Mouse (Mus musculus): ENCODE results near the gene Fam20c.
A peak's percentile ranks its signal among the peaks of the same experiment; 100 is the strongest.

Fam20c gene

DNA sequence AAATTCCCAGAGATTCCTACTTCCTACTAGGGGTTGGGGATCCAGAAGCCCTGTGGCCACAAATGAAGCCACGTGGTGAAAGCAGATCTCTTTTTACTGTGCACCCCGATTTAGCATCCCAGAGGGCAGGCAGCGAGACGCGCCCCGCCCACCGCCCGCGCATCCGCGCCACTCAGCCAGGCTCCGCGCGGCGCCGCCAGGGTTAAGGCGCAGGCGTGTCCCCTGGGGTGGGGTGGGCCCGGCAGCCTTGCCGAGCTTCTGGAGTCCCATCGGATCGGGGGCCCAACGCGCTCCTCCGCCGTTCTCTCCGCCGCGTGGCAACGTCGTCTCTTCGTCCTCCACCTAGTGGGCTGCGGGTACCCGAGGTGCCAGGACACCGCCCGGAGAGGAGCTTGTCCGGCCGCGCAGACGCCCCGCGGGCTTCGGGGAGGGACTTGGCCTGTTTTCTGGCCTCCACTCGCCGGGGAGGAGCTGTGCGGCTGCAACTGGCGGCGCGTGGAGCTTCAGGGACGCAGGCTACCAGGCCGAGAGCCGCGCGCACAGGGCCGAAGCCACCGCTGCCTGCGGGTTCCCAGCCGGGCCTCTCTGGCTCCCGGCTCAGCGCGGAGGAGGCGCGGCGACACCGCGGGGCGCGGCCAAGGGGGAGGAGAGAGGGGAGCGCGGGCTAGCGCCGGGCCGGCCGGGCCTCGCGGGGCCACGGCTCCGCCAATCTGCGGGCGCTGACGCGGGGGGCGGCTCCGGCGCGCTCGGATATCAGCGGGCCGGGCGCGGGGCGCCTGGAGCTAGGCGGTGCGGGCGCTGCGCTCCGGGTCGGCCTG is at the start of gene Fam20c:
TSS of gene Fam20c (plus strand) at position 212 of the 818 bp plus-strand sequence.
- peak; percentile 60 for DNase-seq (ENCODE audit: low read depth, low spot score)

DNA sequence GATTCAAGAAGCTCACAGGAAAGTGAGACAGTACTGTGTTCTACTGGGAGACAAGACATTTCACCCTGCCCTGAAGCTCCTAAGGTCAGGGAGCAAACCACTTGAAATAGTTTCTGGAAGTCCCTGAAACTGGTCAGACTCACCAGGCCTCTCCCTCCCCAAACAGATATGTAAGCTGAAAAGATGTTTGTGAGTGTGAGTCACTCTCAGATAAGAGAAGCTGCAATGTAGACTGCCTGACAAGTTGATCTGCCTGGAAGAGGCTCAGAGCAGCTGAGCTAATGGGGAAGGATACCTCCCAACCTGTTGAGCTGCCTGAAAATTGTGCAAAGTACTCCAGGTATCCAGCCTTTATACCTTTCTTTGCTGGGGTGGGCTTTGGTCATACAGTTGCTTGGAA is 46.9 kb upstream of the Fam20c start:
- DNase-seq (ENCODE audit: low read depth, low spot score) = no peak

DNA sequence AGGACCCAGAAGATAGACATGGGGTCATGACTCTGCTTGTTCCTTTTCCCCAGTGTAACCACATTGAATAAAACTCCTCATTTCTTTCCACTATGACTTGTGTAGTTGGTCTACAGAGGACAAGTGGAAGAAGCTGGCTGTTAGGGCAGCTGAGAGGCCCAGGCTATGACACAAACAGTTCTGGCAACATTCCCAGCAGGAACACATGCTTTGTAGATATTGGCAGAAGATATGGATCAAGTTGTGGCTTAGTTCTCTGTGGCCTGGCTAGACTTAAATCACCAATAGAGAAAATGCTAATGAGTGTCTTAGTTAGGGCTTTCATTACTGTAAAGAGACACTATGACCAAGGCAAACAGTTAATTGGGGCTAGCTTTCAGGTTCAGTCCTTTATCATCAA is 45.7 kb upstream of the Fam20c start:
- no peak for DNase-seq (ENCODE audit: low read depth, low spot score)

DNA sequence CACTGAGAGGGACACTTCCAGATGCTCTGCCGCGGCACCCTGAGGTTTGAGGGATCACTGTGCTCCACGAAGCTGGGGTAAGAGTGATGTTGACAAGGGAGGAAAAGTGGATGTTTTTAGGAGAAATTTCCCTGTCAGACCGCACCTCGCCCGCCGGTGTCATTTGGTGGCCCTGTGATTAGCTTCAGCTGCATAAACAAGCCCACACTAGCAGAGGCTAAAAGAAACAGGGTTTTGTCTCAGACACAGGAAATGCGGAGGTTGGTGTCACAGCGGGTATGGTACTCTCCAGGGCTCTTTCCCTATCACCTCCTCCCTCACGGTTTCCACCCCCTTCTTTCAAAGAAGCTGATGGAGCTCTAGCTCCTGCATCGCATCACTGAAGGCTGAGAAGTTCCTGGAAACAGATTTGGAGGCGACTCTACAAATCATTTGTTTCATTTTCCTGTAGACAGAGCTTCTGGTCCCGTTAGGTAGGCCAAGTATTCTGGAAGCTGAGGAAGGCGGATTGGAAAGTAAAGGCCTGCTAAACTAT is 38.7 kb upstream of the Fam20c start:
- no peak for DNase-seq (ENCODE audit: low read depth, low spot score)

DNA sequence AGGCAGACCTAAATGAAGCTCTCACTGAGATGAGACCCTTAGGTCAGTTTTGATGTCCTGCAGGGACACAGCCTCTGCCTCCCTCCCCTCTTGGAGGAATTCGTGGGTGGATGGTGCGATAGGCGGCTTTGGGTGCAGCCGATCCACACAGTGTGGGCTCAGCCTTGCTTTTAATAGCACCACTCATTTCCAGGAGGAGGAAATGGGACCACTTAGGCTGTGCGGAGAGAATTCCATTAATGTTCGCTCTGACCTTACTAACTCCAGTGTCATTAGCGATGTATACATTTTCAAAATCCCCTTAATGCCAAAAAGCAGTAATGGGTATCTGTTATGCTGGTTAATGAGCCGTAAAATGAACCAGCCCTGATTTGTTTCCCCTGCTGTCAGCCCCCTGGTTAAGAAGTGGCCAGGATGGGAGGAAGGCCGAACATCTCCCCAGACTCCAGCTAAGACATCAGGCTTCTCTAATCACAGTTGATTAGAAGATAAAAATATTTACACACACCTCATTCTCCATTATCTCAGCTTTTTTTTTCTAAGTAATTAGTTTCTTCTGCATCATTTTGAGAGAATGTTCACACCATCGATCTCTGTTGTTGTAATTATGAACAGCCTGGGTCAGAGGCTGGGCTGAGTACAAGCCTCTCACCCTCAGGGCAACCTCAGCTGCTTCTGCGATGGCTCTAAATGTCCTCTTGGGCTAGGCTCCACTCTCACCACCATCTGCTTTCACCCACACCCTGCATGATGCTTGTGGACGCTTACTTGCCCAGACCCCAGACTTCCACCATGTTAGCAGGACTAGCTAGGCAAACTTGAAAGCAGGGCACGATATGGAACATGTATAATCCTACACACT is 33.8 kb upstream of the Fam20c start:
- no peak for DNase-seq (ENCODE audit: low read depth, low spot score)

DNA sequence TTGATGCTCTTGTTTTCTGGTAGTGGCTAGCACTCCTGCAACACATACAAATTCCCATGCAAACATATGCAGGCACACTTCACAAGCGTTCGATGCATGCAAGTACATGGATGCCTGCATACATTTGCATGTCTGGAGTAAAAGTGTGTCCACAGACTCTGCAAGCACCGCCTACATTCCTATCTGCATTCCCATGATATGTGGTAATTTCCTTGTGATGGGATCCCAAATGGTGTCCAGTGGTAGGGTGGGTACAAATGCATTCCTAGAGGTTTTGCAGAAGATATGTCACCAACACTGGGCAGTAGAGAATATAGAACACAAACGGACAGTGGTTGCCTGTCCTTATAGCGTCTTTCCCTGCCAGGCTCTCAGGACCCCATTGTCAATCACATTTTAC is 29.9 kb upstream of the Fam20c start:
- no peak for DNase-seq (ENCODE audit: low read depth, low spot score)

DNA sequence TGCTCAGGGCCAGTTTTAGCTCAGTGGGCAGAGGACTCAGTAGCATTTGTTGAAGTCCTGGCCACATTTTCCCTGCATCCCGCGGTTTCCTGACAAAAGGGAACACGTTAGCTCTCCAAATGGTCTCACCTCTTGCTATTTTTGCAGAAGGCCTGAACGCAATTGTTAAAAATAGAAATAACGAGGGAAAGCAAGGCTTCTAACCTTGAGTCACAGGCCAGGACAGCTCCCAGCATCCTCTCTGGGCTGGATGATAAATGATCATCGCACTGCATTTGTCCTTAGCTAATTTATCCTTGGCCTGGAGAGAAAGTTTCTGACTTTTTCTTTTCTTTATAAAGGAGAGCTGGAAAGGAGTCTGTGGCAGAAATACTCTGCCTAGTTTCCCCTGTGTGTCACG is 29.2 kb upstream of the Fam20c start:
- no peak for DNase-seq (ENCODE audit: low read depth, low spot score)

DNA sequence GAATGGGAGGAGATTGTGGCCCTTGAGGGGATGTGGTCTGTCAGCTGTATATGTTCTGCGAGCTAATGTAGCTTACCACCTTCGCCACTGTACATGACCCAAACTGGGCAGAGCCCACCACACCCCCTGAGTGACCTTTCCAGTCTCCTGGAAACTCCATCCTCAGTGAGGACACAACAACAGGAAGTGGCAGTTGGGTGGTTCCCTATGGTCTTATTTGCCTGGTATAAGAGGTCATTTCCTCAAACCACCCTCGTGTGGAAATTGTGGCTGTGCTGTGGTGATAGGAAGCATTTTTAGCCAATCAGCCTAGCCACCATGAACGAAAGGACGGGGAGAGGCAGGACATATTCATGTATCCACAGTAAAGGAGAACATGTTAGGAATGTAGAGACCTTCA is 23.5 kb upstream of the Fam20c start:
- no peak for DNase-seq (ENCODE audit: low read depth, low spot score)

DNA sequence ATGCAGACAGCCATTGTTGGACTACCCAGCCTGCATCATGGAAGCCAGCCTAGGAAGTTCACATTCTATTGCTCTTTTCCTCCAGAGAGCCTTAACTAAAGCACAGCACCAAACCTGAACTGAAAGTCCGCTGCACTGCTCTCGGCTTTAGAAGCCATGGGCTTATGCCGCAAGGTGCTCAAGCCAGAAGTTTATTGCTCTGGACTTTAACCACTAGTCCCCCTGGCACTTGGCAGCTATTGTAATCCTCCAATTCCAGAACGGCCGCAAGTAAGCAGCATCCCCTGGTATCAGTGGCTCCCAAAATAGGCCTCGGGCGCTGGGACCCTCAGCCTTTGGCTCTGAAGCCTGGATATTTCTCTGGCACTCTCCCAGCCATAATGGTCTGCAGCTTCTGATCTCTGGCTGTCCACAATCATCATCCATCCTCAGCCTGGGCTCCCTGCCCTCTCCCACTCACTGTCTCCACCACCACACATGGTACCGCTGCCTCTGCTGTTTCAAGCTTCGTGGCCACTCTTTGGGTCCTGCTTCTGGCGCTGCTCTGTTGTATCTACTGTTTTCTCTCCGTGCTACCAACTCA is 20.9 kb upstream of the Fam20c start:
- DNase-seq (ENCODE audit: low read depth, low spot score) = no peak

DNA sequence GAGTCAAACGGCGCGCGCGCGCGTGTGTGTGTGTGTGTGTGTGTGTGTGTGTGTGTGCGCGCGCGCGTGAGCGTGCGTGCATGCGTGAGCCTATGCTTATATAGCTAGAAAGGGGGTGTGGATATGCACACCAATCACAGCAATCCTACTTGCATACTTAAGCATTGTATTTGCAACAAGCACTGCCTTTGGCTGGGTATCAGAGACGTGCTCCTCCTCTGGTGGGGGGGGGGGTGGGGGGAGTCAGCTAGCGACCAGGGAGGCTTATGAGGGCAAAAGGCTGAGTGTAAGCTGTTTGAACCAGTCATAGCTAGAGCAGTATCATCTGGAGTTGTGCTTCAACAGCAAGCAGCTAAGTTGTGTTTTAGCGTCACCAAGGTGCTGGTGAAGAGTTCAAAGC is 20.3 kb upstream of the Fam20c start:
- no peak for DNase-seq (ENCODE audit: low read depth, low spot score)

DNA sequence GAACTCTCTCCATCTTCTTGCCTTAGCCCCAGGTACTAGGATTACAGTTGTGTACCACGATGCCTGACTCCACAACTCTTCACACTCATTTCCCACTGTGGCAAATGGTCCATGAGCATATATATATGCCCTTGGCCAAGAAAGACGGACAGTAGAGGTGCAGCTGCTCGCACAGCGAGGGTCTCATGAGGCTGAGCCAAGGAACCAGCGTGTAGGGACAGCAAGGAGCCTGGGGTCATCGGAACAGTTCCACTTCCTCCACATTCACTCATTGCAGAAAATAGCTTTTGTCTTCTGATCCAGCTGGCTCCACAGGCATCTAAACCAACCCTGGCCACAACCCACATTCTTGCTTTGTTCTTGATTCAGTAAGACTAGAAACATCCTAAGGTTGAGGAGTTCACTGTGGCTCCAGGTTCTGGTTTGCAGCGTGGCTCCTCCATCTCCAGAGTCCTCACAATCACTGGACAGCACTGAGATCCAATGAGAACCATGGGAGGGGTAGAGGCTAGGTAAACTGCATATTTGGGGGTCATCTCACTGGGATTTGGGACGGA is 19.0 kb upstream of the Fam20c start:
- no peak for DNase-seq (ENCODE audit: low read depth, low spot score)

DNA sequence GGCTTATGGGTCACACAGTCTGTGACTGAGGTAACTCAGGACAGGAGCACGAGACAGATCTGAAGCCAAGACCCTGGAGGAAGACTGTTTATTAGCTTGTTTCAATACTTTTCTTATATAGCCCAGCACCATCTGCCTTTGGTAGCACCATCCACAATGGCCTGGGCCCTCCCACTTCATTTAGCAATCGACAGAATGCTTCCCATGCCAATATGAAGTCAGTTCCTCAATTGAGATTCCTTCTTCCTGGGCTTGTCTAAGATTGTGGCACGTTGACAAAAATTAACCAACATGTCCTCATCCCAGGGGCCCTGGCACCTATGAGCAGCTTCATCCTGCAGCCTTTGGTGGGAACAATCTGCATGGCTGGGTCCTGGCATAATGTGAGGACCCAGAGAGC is 14.2 kb upstream of the Fam20c start:
- no peak for DNase-seq (ENCODE audit: low read depth, low spot score)

DNA sequence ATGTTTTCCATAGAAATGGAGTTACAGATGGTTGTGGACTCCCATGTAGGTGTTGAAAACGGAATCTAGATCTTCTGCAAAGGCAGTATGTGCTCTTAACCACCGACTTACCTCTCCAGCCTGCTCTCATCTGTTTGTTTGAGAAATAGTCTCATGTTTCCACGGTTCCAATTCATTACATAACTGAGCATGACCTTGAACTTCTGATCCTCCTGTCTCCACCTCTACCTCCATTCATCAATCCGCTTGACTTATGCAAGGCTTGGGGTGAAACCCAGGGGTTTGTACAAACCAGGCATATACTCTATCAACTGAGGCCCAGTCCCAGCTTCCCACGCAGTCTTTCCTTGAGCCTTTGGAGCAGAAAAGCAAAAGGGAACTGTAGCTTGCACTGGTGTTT is 12.8 kb upstream of the Fam20c start:
- no peak for DNase-seq (ENCODE audit: low read depth, low spot score)

DNA sequence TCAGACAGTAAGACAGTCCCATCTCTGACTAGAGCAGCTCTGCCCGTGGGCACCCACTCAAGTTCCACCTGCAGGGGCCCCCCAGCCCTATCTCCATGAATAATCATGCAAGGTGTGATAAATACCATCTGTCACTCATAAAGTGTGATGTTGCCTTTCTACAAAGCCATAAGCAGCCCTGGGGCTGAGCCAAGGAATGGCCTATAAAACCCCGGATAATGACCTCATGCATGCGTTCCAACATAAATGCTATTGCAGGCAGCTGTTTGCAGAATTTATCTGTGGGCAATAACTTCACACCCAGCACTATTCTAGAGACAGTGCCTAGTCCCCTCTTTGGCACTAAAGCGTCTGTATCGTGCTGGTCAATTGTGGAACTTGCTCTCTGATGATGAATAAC is 12.0 kb upstream of the Fam20c start:
- DNase-seq (ENCODE audit: low read depth, low spot score) = no peak

DNA sequence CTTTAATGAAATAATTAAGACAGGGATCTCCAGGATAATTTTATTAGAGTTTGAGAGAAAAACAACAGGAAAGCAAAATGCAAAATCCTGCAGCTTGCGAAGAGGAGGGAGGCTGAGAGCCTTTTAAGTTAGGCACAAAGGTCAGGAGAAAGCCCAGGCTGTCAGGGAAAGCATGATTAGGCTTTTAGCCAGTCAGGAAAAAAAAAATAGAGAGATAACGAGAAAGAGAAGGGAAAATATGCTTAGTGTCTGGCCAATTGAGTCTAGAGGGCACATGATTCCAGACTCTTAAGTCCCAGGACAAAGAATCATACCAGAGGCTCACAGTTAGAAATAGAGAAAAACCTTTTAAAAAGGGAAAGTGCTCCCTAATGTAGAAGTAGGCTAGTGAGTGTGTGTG is 10.7 kb upstream of the Fam20c start:
- no peak for DNase-seq (ENCODE audit: low read depth, low spot score)

DNA sequence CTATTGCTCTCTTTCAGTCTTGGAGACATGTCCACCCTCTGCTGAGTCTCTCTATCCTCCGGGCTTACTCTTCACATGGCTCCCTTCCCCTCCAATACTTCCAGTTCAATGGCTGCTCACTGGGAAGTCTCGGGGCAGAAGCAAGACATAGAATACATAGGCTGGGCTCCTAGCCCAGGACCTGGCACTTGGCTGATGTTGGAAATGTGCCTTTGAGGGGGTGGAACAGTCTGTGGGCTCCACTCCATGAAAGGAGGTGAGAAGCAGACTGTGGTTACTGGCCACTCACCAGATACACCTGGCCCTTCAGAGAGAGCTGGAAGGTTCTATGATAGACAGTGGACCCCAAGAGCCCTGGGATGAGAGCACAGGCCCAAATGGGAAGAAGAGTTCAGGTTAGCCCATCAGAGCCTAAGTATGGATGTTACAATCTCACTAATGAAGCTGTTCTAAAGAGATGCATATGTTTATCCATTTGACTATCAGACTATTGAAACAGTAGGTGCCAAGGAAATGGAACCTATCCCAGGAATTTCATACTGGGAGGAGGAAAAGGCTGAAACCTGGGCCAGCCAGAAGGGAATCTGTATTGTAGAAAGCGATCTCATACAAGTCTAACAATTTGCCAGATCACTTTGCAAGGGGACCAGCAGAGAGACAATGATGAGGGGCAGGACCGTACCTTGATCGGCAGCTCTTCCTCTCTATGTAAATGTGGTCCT is 8.8 kb upstream of the Fam20c start:
- no peak for DNase-seq (ENCODE audit: low read depth, low spot score)

DNA sequence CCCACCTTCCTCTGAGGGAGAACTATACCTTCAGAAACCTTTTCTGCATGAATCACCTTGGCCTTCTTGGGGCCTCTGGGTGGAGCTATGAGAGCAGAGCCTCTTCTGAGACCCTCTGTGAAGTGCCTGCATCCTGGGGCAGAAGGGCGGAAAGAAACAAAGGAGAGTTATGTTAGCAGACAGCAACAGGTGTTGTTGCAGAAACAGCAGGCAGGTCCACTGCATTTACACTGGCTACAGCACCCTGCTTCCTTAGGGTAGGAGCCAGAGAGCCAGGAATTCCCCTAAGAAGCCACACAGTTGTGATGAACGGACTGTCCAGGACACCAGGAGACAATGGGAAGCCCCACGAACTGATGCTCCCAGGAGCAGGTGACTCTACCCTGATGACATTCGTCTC is 1.0 kb upstream of the Fam20c start:
- DNase-seq (ENCODE audit: low read depth, low spot score) = no peak

DNA sequence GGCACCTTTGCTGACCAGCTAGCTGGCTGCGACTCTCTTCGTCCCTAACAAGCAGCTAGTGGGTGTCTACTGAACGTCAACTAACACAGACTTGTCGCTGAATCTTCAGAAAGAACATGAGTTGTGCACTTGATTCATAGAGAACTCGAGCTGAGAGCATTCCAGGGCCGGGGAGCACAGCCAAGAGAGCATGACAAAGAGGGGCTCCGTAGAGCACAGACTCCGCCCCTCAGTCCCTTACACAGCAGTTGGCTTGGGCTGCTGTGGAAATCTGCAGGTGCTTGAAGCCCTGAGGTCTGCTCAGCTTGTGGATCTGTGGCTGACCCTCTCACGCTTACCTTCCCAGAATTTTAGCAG is 390 bp upstream of the Fam20c start:
- peak; percentile 46 for DNase-seq (ENCODE audit: low read depth, low spot score)

DNA sequence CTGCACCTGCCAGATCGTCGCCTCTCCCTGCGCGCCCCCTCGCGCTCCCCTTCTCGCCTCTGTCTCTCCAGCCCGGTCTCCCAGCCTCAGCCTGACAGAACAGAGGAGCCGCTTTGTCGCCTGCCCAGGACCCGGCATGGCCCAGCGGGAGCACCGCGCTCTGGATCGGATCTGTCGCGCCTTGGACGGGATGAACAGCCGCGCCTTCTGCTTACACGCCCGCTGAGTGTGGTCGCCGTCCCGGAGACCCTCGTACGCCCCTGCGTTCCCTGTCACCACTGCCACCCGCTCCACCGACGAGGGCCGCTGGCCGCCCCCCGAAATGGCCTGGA is 773 bp downstream of the Fam20c start:
- no peak for DNase-seq (ENCODE audit: low read depth, low spot score)

DNA sequence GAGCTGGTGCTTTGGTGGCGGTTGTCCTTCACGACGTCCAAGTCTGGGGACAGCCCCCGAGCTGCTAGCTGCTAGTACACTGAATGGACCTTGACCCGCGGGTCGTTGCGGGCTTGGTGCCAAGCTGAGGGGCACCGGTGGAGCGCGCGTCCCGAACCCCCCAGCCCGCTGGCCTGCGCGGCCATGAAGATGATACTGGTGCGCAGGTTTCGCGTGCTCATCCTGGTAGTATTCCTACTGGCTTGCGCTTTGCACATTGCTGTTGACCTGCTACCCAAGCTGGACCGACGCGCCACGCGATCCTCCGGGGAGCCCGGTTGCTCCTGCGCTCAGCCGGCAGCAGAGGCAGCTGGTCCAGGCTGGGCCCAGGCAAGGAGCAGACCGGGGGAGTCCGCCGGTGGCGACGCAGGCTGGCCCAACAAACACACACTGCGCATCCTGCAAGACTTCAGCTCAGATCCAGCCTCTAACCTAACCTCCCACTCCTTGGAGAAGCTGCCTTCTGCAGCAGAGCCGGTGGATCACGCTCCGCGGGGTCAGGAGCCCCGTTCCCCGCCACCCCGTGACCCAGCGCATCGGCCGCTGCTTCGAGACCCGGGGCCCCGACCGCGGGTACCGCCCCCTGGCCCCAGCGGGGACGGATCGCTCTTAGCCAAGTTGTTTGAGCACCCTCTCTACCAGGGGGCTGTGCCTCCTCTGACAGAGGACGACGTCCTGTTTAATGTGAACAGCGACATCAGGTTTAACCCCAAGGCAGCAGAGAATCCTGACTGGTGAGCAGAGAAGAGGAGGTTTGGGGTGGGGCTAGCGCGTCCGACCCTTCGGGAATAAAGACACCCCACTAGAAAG is 1.4 kb downstream of the Fam20c start:
- no peak for DNase-seq (ENCODE audit: low read depth, low spot score)
